Mouse (Mus musculus): ENCODE measurements around the gene Selenoi. TPM values are rescaled to one million over a fixed set of nuclear protein-coding genes. Genes with fewer than 3 reads are reported as not detected.

The Selenoi gene
- polyA plus RNA-seq, 1 experiment from 2014 or later = 26.7 TPM

GRCm38 (mm10) chr5:30255567-30256354 lies 23.4 kb downstream of the Selenoi start:
- TF ChIP-seq EP300 (optimal IDR thresholded peaks at IDR 0.05) (no peak), CTCF (IDR thresholded peaks at IDR 0.05; ENCODE audit: low read depth) (peak; percentile 46)
- no peaks in the 10 kb centered on the region for H3K27me3 ChIP-seq (ENCODE audit: control insufficient read depth, insufficient read depth, low read length)
- 64% methylated on average over 12 of the region's 12 CpGs for WGBS
- no peak for ATAC-seq (ENCODE audit: low FRiP score, low TSS enrichment)
- H3K9me3 ChIP-seq (ENCODE audit: control insufficient read depth, low read length) = no peaks in the 10 kb centered on the region
- H3K9ac ChIP-seq (ENCODE audit: low read length) = no peak overlapping the region
- no peak overlapping the region for H3K27ac ChIP-seq (replicated peaks)
- no peaks in the 10 kb centered on the region for H3K4me1 ChIP-seq (replicated peaks; ENCODE audit: control insufficient read depth, insufficient read depth)
- H3K4me2 ChIP-seq (replicated peaks; ENCODE audit: low read depth) = no peak overlapping the region
- no peak for DNase-seq (ENCODE audit: low spot score)
- H3K36me3 ChIP-seq (ENCODE audit: control insufficient read depth, insufficient read depth, low read length) = 0 out of 2 replicates have a peak, but pooled peaks cover 5% of the 10 kb centered on the region
- no peak overlapping the region for H3K4me3 ChIP-seq (ENCODE audit: low read depth, low read length)

GRCm38 (mm10) chr5:30258776-30259175 lies 26.4 kb downstream of the Selenoi start:
- no peak for TF ChIP-seq CTCF (IDR thresholded peaks at IDR 0.05; ENCODE audit: low read depth)
- no peak for TF ChIP-seq EP300 (optimal IDR thresholded peaks at IDR 0.05)
- WGBS = 82% methylated on average over 7 of the region's 7 CpGs
- no peak overlapping the region for H3K9ac ChIP-seq (ENCODE audit: low read length)
- no peaks in the 10 kb centered on the region for H3K27me3 ChIP-seq (ENCODE audit: control insufficient read depth, insufficient read depth, low read length)
- no peak overlapping the region for H3K27ac ChIP-seq (replicated peaks)
- no peaks in the 10 kb centered on the region for H3K9me3 ChIP-seq (ENCODE audit: control insufficient read depth, low read length)
- no peak overlapping the region for H3K4me3 ChIP-seq (ENCODE audit: low read depth, low read length)
- DNase-seq (ENCODE audit: low spot score) (no peak), ATAC-seq (ENCODE audit: low FRiP score, low TSS enrichment) (no peak)
- H3K4me1 ChIP-seq (replicated peaks; ENCODE audit: control insufficient read depth, insufficient read depth) = no peaks in the 10 kb centered on the region
- no peak overlapping the region for H3K4me2 ChIP-seq (replicated peaks; ENCODE audit: low read depth)
- 0 out of 2 replicates have a peak, but pooled peaks cover 5% of the 10 kb centered on the region for H3K36me3 ChIP-seq (ENCODE audit: control insufficient read depth, insufficient read depth, low read length)

GRCm38 (mm10) chr5:30270571-30271190 lies 38.3 kb downstream of the Selenoi start:
- peaks cover 5% of the 10 kb centered on the region; the same call in 1 of the 2 replicates for H3K4me1 ChIP-seq (replicated peaks; ENCODE audit: control insufficient read depth, insufficient read depth)
- ATAC-seq (ENCODE audit: low FRiP score, low TSS enrichment) = no peak
- H3K36me3 ChIP-seq (ENCODE audit: control insufficient read depth, insufficient read depth, low read length) = peaks cover 18% of the 10 kb centered on the region; the same call in 1 of the 2 replicates
- no peak for DNase-seq (ENCODE audit: low spot score)
- WGBS = 53% methylated on average over 11 of the region's 11 CpGs
- peak overlapping the region; percentile 26; the same call in 1 of the 2 replicates for H3K27ac ChIP-seq (replicated peaks)
- no peak overlapping the region for H3K9ac ChIP-seq (ENCODE audit: low read length)
- H3K27me3 ChIP-seq (ENCODE audit: control insufficient read depth, insufficient read depth, low read length) = no peaks in the 10 kb centered on the region
- no peaks in the 10 kb centered on the region for H3K9me3 ChIP-seq (ENCODE audit: control insufficient read depth, low read length)
- H3K4me3 ChIP-seq (ENCODE audit: low read depth, low read length) = no peak overlapping the region
- no peak overlapping the region for H3K4me2 ChIP-seq (replicated peaks; ENCODE audit: low read depth)
- TF ChIP-seq EP300 (optimal IDR thresholded peaks at IDR 0.05) (no peak), CTCF (IDR thresholded peaks at IDR 0.05; ENCODE audit: low read depth) (no peak)

GRCm38 (mm10) chr5:30271599-30272281 lies 39.4 kb downstream of the Selenoi start:
- H3K27ac ChIP-seq (replicated peaks) = no peak overlapping the region; the same call in 1 of the 2 replicates
- DNase-seq (ENCODE audit: low spot score) = peak; percentile 64
- 53% methylated on average over 11 of the region's 11 CpGs for WGBS

GRCm38 (mm10) chr5:30276361-30276760 lies 44.0 kb downstream of the Selenoi start:
- no peaks in the 10 kb centered on the region; the same call in 1 of the 2 replicates for H3K4me1 ChIP-seq (replicated peaks; ENCODE audit: control insufficient read depth, insufficient read depth)
- H3K27me3 ChIP-seq (ENCODE audit: control insufficient read depth, insufficient read depth, low read length) = no peaks in the 10 kb centered on the region
- H3K9ac ChIP-seq (ENCODE audit: low read length) = no peak overlapping the region
- H3K36me3 ChIP-seq (ENCODE audit: control insufficient read depth, insufficient read depth, low read length) = no peaks in the 10 kb centered on the region
- no peaks in the 10 kb centered on the region for H3K9me3 ChIP-seq (ENCODE audit: control insufficient read depth, low read length)
- no peak for DNase-seq (ENCODE audit: low spot score)
- TF ChIP-seq EP300 (optimal IDR thresholded peaks at IDR 0.05) (no peak), CTCF (IDR thresholded peaks at IDR 0.05; ENCODE audit: low read depth) (no peak)
- WGBS = 87% methylated on average over 2 of the region's 2 CpGs
- ATAC-seq (ENCODE audit: low FRiP score, low TSS enrichment) = no peak
- H3K27ac ChIP-seq (replicated peaks) = no peak overlapping the region
- no peak overlapping the region for H3K4me3 ChIP-seq (ENCODE audit: low read depth, low read length)
- no peak overlapping the region for H3K4me2 ChIP-seq (replicated peaks; ENCODE audit: low read depth)

More at GRCm38 (mm10) chr5:30271599-30272281, 39.4 kb downstream of the Selenoi start:
- Histone ChIP-seq H3K36me3 (ENCODE audit: control insufficient read depth, insufficient read depth, low read length) (peaks cover 12% of the 10 kb centered on the region; the same call in 1 of the 2 replicates), H3K27me3 (ENCODE audit: control insufficient read depth, insufficient read depth, low read length) (no peaks in the 10 kb centered on the region), H3K9ac (ENCODE audit: low read length) (no peak overlapping the region), H3K4me3 (ENCODE audit: low read depth, low read length) (no peak overlapping the region), H3K4me1 (replicated peaks; ENCODE audit: control insufficient read depth, insufficient read depth) (peaks cover 5% of the 10 kb centered on the region; the same call in 1 of the 2 replicates), H3K9me3 (ENCODE audit: control insufficient read depth, low read length) (no peaks in the 10 kb centered on the region), H3K4me2 (replicated peaks; ENCODE audit: low read depth) (no peak overlapping the region)
- peak; percentile 87 for ATAC-seq (ENCODE audit: low FRiP score, low TSS enrichment)
- TF ChIP-seq CTCF (IDR thresholded peaks at IDR 0.05; ENCODE audit: low read depth) = no peak; the same call in 1 of the 2 replicates
- no peak for TF ChIP-seq EP300 (optimal IDR thresholded peaks at IDR 0.05)
